ENCODE assay signal across 8 mouse cellular contexts in the genomic region with DNA sequence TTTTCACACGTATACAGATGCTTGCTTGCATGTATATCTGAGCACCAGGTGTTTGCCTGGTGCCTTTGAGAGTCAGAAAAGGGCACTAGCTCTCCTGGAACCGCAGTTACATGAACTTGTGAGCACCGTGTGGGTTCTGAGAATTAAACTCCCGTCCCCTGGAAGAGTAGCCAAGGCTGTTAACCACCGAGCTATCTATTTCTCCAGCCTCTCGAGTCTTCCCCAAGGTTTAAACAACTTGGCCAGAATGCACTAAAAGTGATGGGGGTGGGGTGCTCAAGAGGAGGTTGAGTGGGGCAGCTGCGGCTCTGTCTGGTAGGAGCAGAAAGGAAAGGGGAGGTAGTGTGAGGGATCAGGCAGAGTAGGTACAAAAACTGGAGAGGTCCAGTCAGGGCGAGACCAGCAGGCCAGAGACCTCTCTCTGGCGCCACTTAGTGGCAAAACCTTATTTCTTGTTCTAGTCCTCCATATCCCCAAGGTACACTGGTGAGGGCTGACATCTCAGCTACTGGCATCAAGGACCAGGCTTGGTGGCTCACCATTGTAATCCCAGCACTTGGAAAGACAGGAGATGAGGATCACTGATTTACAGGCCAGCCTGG. TPM values are rescaled to one million over a fixed set of nuclear protein-coding genes. Genes with fewer than 3 reads are reported as not detected.
A peak's percentile ranks its signal among the peaks of the same experiment; 100 is the strongest.
DNase-seq lines count a peak whose midpoint lies in the region; ATAC-seq and TF ChIP-seq lines count a peak whose summit lies in the region.

No protein-coding gene starts in this region.

- no peaks in the 10 kb centered on the region for H3K9me3 ChIP-seq in hindbrain, embryonic 10.5 days
- H3K9me3 ChIP-seq in hindbrain, embryonic 13.5 days: no peaks in the 10 kb centered on the region
- no peaks in the 10 kb centered on the region for H3K9me3 ChIP-seq in forebrain, embryonic 15.5 days
- no peaks in the 10 kb centered on the region for H3K9me3 ChIP-seq in lung, postnatal 0 days (ENCODE audit: low read length)

- no peak overlapping the region for H3K9ac ChIP-seq in hindbrain, embryonic 13.5 days
- no peak overlapping the region for H3K9ac ChIP-seq in forebrain, embryonic 15.5 days (replicated peaks)
- H3K9ac ChIP-seq in lung, postnatal 0 days (replicated peaks; ENCODE audit: low read depth): no peak overlapping the region

- TF ChIP-seq CTCF in lung, postnatal 0 days (IDR thresholded peaks at IDR 0.05): peak; percentile 82

- DNase-seq in hindbrain, embryonic 10.5 days (ENCODE audit: low spot score): peak; percentile 67
- peak; percentile 89 for DNase-seq in cerebellum, adult 18-20 months
- DNase-seq in heart, postnatal 36 days: peak; percentile 77 to 86
- DNase-seq in layer of hippocampus, adult 9-11 months: peak; percentile 86
- DNase-seq in lung, postnatal 0 days (ENCODE audit: low spot score): peak; percentile 94
- peak; percentile 79 for DNase-seq in skeletal muscle tissue, adult 2 months (ENCODE audit: low read depth, low spot score)

- ATAC-seq in hindbrain, embryonic 13.5 days (ENCODE audit: low FRiP score): no peak
- peak; percentile 38 for ATAC-seq in forebrain, embryonic 15.5 days (replicated peaks)
- ATAC-seq in lung, postnatal 0 days: peak; percentile 54

- no peak overlapping the region for H3K4me2 ChIP-seq in hindbrain, embryonic 13.5 days
- no peak overlapping the region for H3K4me2 ChIP-seq in forebrain, embryonic 15.5 days (replicated peaks)
- peak overlapping the region; percentile 17; the same call in 1 of the 2 replicates for H3K4me2 ChIP-seq in lung, postnatal 0 days (replicated peaks; ENCODE audit: low read depth, low read length)

- intact Hi-C loops in heart, postnatal 36 days (cut with DNase I): loop anchor here (1.0 to 5.0 kb wide), 3 partner anchors 52 to 163 kb away; no protein-coding TSS in a partner anchor

- peaks cover 21% of the 10 kb centered on the region for H3K27me3 ChIP-seq in hindbrain, embryonic 10.5 days (ENCODE audit: insufficient read depth, poor library complexity, severe bottlenecking)
- peaks cover 21% of the 10 kb centered on the region for H3K27me3 ChIP-seq in hindbrain, embryonic 13.5 days
- no peaks in the 10 kb centered on the region for H3K27me3 ChIP-seq in forebrain, embryonic 15.5 days
- H3K27me3 ChIP-seq in lung, postnatal 0 days (replicated peaks; ENCODE audit: insufficient read depth, low read length): no peaks in the 10 kb centered on the region

- H3K36me3 ChIP-seq in hindbrain, embryonic 10.5 days: no peaks in the 10 kb centered on the region
- no peaks in the 10 kb centered on the region for H3K36me3 ChIP-seq in hindbrain, embryonic 13.5 days
- H3K36me3 ChIP-seq in forebrain, embryonic 15.5 days: no peaks in the 10 kb centered on the region
- H3K36me3 ChIP-seq in lung, postnatal 0 days (ENCODE audit: insufficient read depth, low read length): no peaks in the 10 kb centered on the region

- 35% methylated on average over 9 of the region's 9 CpGs for WGBS in hindbrain, embryonic 10.5 days
- 34% methylated on average over 9 of the region's 9 CpGs for WGBS in hindbrain, embryonic 13.5 days
- 28% methylated on average over 9 of the region's 9 CpGs for WGBS in forebrain, embryonic 15.5 days
- 19% methylated on average over 9 of the region's 9 CpGs for WGBS in lung, postnatal 0 days

- peaks cover 29% of the 10 kb centered on the region for H3K4me1 ChIP-seq in hindbrain, embryonic 10.5 days (replicated peaks)
- H3K4me1 ChIP-seq in hindbrain, embryonic 13.5 days (replicated peaks): peaks cover 7% of the 10 kb centered on the region
- peaks cover 12% of the 10 kb centered on the region for H3K4me1 ChIP-seq in forebrain, embryonic 15.5 days
- peaks cover 7% of the 10 kb centered on the region; the same call in 1 of the 2 replicates for H3K4me1 ChIP-seq in lung, postnatal 0 days (ENCODE audit: insufficient read depth, low read depth, low read length)

- peak overlapping the region; percentile 73 for H3K27ac ChIP-seq in hindbrain, embryonic 10.5 days
- no peak overlapping the region for H3K27ac ChIP-seq in hindbrain, embryonic 13.5 days
- no peak overlapping the region for H3K27ac ChIP-seq in forebrain, embryonic 15.5 days (replicated peaks)
- H3K27ac ChIP-seq in lung, postnatal 0 days (ENCODE audit: low read length): no peak overlapping the region; the same call in 1 of the 2 replicates

- no peak overlapping the region for H3K4me3 ChIP-seq in hindbrain, embryonic 10.5 days
- no peak overlapping the region for H3K4me3 ChIP-seq in hindbrain, embryonic 13.5 days
- no peak overlapping the region for H3K4me3 ChIP-seq in forebrain, embryonic 15.5 days
- H3K4me3 ChIP-seq in lung, postnatal 0 days (ENCODE audit: low read depth, low read length): no peak overlapping the region

- TF ChIP-seq EP300 in lung, postnatal 0 days (IDR thresholded peaks at IDR 0.05): no peak

RNA-seq across cellular contexts. Expression of a gene that starts 25.6 kb away (rescaled TPM):
- 14,349 and 15,462 TPM in 2 replicates for polyA plus RNA-seq in hindbrain, embryonic 10.5 days (2016; fragmentation: Nextera tagmentation; extraction: Ambion mirVana)
- polyA plus RNA-seq in hindbrain, embryonic 13.5 days (2015; fragmentation: Nextera tagmentation; extraction: Ambion mirVana): 17,657 and 17,716 TPM in 2 replicates
- polyA plus RNA-seq in forebrain, embryonic 15.5 days (2015; fragmentation: Nextera tagmentation; extraction: Ambion mirVana): 16,767 and 16,970 TPM in 2 replicates
- total RNA-seq in heart, postnatal 36 days (2021): 100 to 1,000 TPM; 707 to 812 TPM
- polyA plus RNA-seq in lung, postnatal 0 days (2015; fragmentation: Nextera tagmentation; extraction: Ambion mirVana): 18,716 and 19,008 TPM in 2 replicates

RNA-seq across cellular contexts. Expression of a gene that starts 28.0 kb away (rescaled TPM):
- 757 and 846 TPM in 2 replicates for polyA plus RNA-seq in hindbrain, embryonic 10.5 days (2016; fragmentation: Nextera tagmentation; extraction: Ambion mirVana)
- polyA plus RNA-seq in hindbrain, embryonic 13.5 days (2015; fragmentation: Nextera tagmentation; extraction: Ambion mirVana): 484 and 516 TPM in 2 replicates
- 521 and 538 TPM in 2 replicates for polyA plus RNA-seq in forebrain, embryonic 15.5 days (2015; fragmentation: Nextera tagmentation; extraction: Ambion mirVana)
- 10 to 100 TPM; 26.5 to 37.6 TPM for total RNA-seq in heart, postnatal 36 days (2021)
- polyA plus RNA-seq in lung, postnatal 0 days (2015; fragmentation: Nextera tagmentation; extraction: Ambion mirVana): 69.1 and 81.4 TPM in 2 replicates

RNA-seq across cellular contexts. Expression of a gene that starts 37.0 kb away (rescaled TPM):
- polyA plus RNA-seq in hindbrain, embryonic 10.5 days (2016; fragmentation: Nextera tagmentation; extraction: Ambion mirVana): 23.8 and 24.2 TPM in 2 replicates
- 36.6 and 36.9 TPM in 2 replicates for polyA plus RNA-seq in hindbrain, embryonic 13.5 days (2015; fragmentation: Nextera tagmentation; extraction: Ambion mirVana)
- 32.6 and 34.2 TPM in 2 replicates for polyA plus RNA-seq in forebrain, embryonic 15.5 days (2015; fragmentation: Nextera tagmentation; extraction: Ambion mirVana)
- 1 to 10 TPM; 5.3 to 6.5 TPM for total RNA-seq in heart, postnatal 36 days (2021)
- 6.3 and 7.9 TPM in 2 replicates for polyA plus RNA-seq in lung, postnatal 0 days (2015; fragmentation: Nextera tagmentation; extraction: Ambion mirVana)
